Mouse (Mus musculus): Measurements from ENCODE around the gene Hscb. TPM values are rescaled to one million over a fixed set of nuclear protein-coding genes. Genes with fewer than 3 reads are reported as not detected.
A peak's percentile ranks its signal among the peaks of the same experiment; 100 is the strongest.

Hscb gene
- polyA plus RNA-seq, 1 experiment from 2014 or later, result 25.0 TPM

GRCm38 (mm10) chr5:110808821-110809666 lies 30.5 kb downstream of the Hscb start:
- no peaks in the 10 kb centered on the region for H3K9me3 ChIP-seq (ENCODE audit: control insufficient read depth, low read length)
- peaks cover 23% of the 10 kb centered on the region for H3K4me1 ChIP-seq (ENCODE audit: control insufficient read depth, insufficient read depth, low read length)
- H3K4me2 ChIP-seq, result peak overlapping the region; percentile 99
- no peak for ATAC-seq (ENCODE audit: low FRiP score)
- DNase-seq (ENCODE audit: low spot score, missing footprints), result peak; percentile 95
- H3K36me3 ChIP-seq (ENCODE audit: control insufficient read depth, insufficient read depth, low read length), result 0 out of 2 replicates have a peak, but pooled peaks cover 8% of the 10 kb centered on the region
- 3% methylated on average over 27 of the region's 27 CpGs for WGBS
- H3K4me3 ChIP-seq (ENCODE audit: low read depth, low read length), result peak overlapping the region; percentile 94
- H3K27me3 ChIP-seq (ENCODE audit: control insufficient read depth, insufficient read depth, low read length), result no peaks in the 10 kb centered on the region
- H3K9ac ChIP-seq (ENCODE audit: low read length), result peak overlapping the region; percentile 96
- H3K27ac ChIP-seq (ENCODE audit: low read depth, low read length), result peak overlapping the region; percentile 69

- DNase-seq (ENCODE audit: low spot score, missing footprints), result peak; percentile 97
- ATAC-seq (ENCODE audit: low FRiP score), result peak; percentile 51
- Histone ChIP-seq H3K9me3 (ENCODE audit: control insufficient read depth, low read length) (no peaks in the 10 kb centered on the region), H3K4me2 (peak overlapping the region; percentile 99), H3K4me1 (ENCODE audit: control insufficient read depth, insufficient read depth, low read length) (peaks cover 23% of the 10 kb centered on the region), H3K27me3 (ENCODE audit: control insufficient read depth, insufficient read depth, low read length) (no peaks in the 10 kb centered on the region), H3K36me3 (ENCODE audit: control insufficient read depth, insufficient read depth, low read length) (0 out of 2 replicates have a peak, but pooled peaks cover 8% of the 10 kb centered on the region), H3K4me3 (ENCODE audit: low read depth, low read length) (peak overlapping the region; percentile 94), H3K9ac (ENCODE audit: low read length) (peak overlapping the region; percentile 96), H3K27ac (ENCODE audit: low read depth, low read length) (no peak overlapping the region)
- WGBS, result 5% methylated on average over 14 of the region's 14 CpGs
Observed at GRCm38 (mm10) chr5:110808061-110808631, 31.4 kb downstream of the Hscb start.

- Histone ChIP-seq H3K4me1 (ENCODE audit: control insufficient read depth, insufficient read depth, low read length) (peaks cover 23% of the 10 kb centered on the region), H3K36me3 (ENCODE audit: control insufficient read depth, insufficient read depth, low read length) (0 out of 2 replicates have a peak, but pooled peaks cover 8% of the 10 kb centered on the region), H3K27ac (ENCODE audit: low read depth, low read length) (no peak overlapping the region), H3K27me3 (ENCODE audit: control insufficient read depth, insufficient read depth, low read length) (no peaks in the 10 kb centered on the region), H3K4me3 (ENCODE audit: low read depth, low read length) (peak overlapping the region; percentile 94; the same call in 1 of the 2 replicates), H3K9me3 (ENCODE audit: control insufficient read depth, low read length) (no peaks in the 10 kb centered on the region), H3K9ac (ENCODE audit: low read length) (peak overlapping the region; percentile 96), H3K4me2 (peak overlapping the region; percentile 99; the same call in 1 of the 2 replicates)
- peak; percentile 10 for DNase-seq (ENCODE audit: low spot score, missing footprints)
- no peak for ATAC-seq (ENCODE audit: low FRiP score)
- 78% methylated on average over 4 of the region's 4 CpGs for whole genome bisulfite sequencing
Observed at GRCm38 (mm10) chr5:110807453-110807852, 32.1 kb downstream of the Hscb start.

GRCm38 (mm10) chr5:110806676-110807075 lies 32.9 kb downstream of the Hscb start:
- ATAC-seq (ENCODE audit: low FRiP score) (no peak), DNase-seq (ENCODE audit: low spot score, missing footprints) (peak; percentile 51)
- Histone ChIP-seq H3K27ac (ENCODE audit: low read depth, low read length) (no peak overlapping the region), H3K4me1 (ENCODE audit: control insufficient read depth, insufficient read depth, low read length) (peaks cover 23% of the 10 kb centered on the region), H3K4me3 (ENCODE audit: low read depth, low read length) (no peak overlapping the region), H3K36me3 (ENCODE audit: control insufficient read depth, insufficient read depth, low read length) (0 out of 2 replicates have a peak, but pooled peaks cover 8% of the 10 kb centered on the region), H3K27me3 (ENCODE audit: control insufficient read depth, insufficient read depth, low read length) (no peaks in the 10 kb centered on the region), H3K4me2 (no peak overlapping the region), H3K9me3 (ENCODE audit: control insufficient read depth, low read length) (no peaks in the 10 kb centered on the region), H3K9ac (ENCODE audit: low read length) (no peak overlapping the region)
- 88% methylated on average over 1 of the region's 1 CpGs for WGBS

- Histone ChIP-seq H3K36me3 (ENCODE audit: control insufficient read depth, insufficient read depth, low read length) (0 out of 2 replicates have a peak, but pooled peaks cover 8% of the 10 kb centered on the region), H3K4me2 (no peak overlapping the region), H3K4me1 (ENCODE audit: control insufficient read depth, insufficient read depth, low read length) (peaks cover 23% of the 10 kb centered on the region), H3K9ac (ENCODE audit: low read length) (no peak overlapping the region), H3K27me3 (ENCODE audit: control insufficient read depth, insufficient read depth, low read length) (no peaks in the 10 kb centered on the region), H3K4me3 (ENCODE audit: low read depth, low read length) (no peak overlapping the region), H3K9me3 (ENCODE audit: control insufficient read depth, low read length) (no peaks in the 10 kb centered on the region), H3K27ac (ENCODE audit: low read depth, low read length) (no peak overlapping the region)
- DNase-seq (ENCODE audit: low spot score, missing footprints), result peak; percentile 71
- ATAC-seq (ENCODE audit: low FRiP score), result no peak
- 94% methylated on average over 4 of the region's 4 CpGs for WGBS
Observed at GRCm38 (mm10) chr5:110806154-110806553, 33.4 kb downstream of the Hscb start.

- no peaks in the 10 kb centered on the region for H3K9me3 ChIP-seq (ENCODE audit: control insufficient read depth, low read length)
- H3K4me2 ChIP-seq, result no peak overlapping the region
- no peak overlapping the region for H3K9ac ChIP-seq (ENCODE audit: low read length)
- 91% methylated on average over 7 of the region's 7 CpGs for WGBS
- peaks cover 22% of the 10 kb centered on the region for H3K4me1 ChIP-seq (ENCODE audit: control insufficient read depth, insufficient read depth, low read length)
- peak; percentile 37 for DNase-seq (ENCODE audit: low spot score, missing footprints)
- H3K27me3 ChIP-seq (ENCODE audit: control insufficient read depth, insufficient read depth, low read length), result no peaks in the 10 kb centered on the region
- ATAC-seq (ENCODE audit: low FRiP score), result no peak
- H3K27ac ChIP-seq (ENCODE audit: low read depth, low read length), result no peak overlapping the region
- 0 out of 2 replicates have a peak, but pooled peaks cover 8% of the 10 kb centered on the region for H3K36me3 ChIP-seq (ENCODE audit: control insufficient read depth, insufficient read depth, low read length)
- no peak overlapping the region for H3K4me3 ChIP-seq (ENCODE audit: low read depth, low read length)
Observed at GRCm38 (mm10) chr5:110804012-110804743, 35.4 kb downstream of the Hscb start.

- Histone ChIP-seq H3K27me3 (ENCODE audit: control insufficient read depth, insufficient read depth, low read length) (no peaks in the 10 kb centered on the region), H3K9ac (ENCODE audit: low read length) (no peak overlapping the region), H3K27ac (ENCODE audit: low read depth, low read length) (no peak overlapping the region), H3K9me3 (ENCODE audit: control insufficient read depth, low read length) (no peaks in the 10 kb centered on the region), H3K36me3 (ENCODE audit: control insufficient read depth, insufficient read depth, low read length) (peaks cover 13% of the 10 kb centered on the region; the same call in 1 of the 2 replicates), H3K4me3 (ENCODE audit: low read depth, low read length) (no peak overlapping the region), H3K4me2 (no peak overlapping the region), H3K4me1 (ENCODE audit: control insufficient read depth, insufficient read depth, low read length) (peaks cover 10% of the 10 kb centered on the region)
- DNase-seq (ENCODE audit: low spot score, missing footprints), result peak; percentile 45
- ATAC-seq (ENCODE audit: low FRiP score), result no peak
Observed at GRCm38 (mm10) chr5:110802809-110803208, 36.8 kb downstream of the Hscb start.

GRCm38 (mm10) chr5:110802186-110802585 lies 37.4 kb downstream of the Hscb start:
- 86% methylated on average over 4 of the region's 4 CpGs for WGBS
- no peak overlapping the region for H3K4me2 ChIP-seq
- H3K9me3 ChIP-seq (ENCODE audit: control insufficient read depth, low read length), result no peaks in the 10 kb centered on the region
- no peak overlapping the region for H3K9ac ChIP-seq (ENCODE audit: low read length)
- H3K27ac ChIP-seq (ENCODE audit: low read depth, low read length), result no peak overlapping the region
- no peak overlapping the region for H3K4me3 ChIP-seq (ENCODE audit: low read depth, low read length)
- H3K4me1 ChIP-seq (ENCODE audit: control insufficient read depth, insufficient read depth, low read length), result peaks cover 6% of the 10 kb centered on the region
- H3K36me3 ChIP-seq (ENCODE audit: control insufficient read depth, insufficient read depth, low read length), result peaks cover 15% of the 10 kb centered on the region; the same call in 1 of the 2 replicates
- no peaks in the 10 kb centered on the region for H3K27me3 ChIP-seq (ENCODE audit: control insufficient read depth, insufficient read depth, low read length)
- DNase-seq (ENCODE audit: low spot score, missing footprints), result no peak
- ATAC-seq (ENCODE audit: low FRiP score), result no peak
